Mouse (Mus musculus): ENCODE results near the gene Rdm1.
"Not testable (repeated sequence)": the region's sequence is repeated elsewhere in the genome, so short reads cannot be mapped to it uniquely, and the experiment has no call there.

Gene Rdm1

GRCm38 (mm10) chr11:101626995-101627856 lies at the start of gene Rdm1:
Gene Rdm1 (plus strand): TSS chr11:101627195.
- peak; percentile 68 to 72 for DNase-seq (ENCODE audit: low spot score in 2 of 2)

GRCm38 (mm10) chr11:101581081-101581764 lies 45.8 kb upstream of the Rdm1 start:
- DNase-seq (ENCODE audit: low spot score in 2 of 2): no peak

GRCm38 (mm10) chr11:101582054-101583035 lies 44.6 kb upstream of the Rdm1 start, which contains the start of gene Tmem106a:
Gene Tmem106a (plus strand): TSS chr11:101582242.
- DNase-seq (ENCODE audit: low spot score in 2 of 2): no peak

- no peak for DNase-seq (ENCODE audit: low spot score in 2 of 2)
Observed at GRCm38 (mm10) chr11:101583205-101583604, 43.8 kb upstream of the Rdm1 start.

- not testable (repeated sequence) for DNase-seq (ENCODE audit: low spot score in 2 of 2)
Observed at GRCm38 (mm10) chr11:101585031-101585430, 42.0 kb upstream of the Rdm1 start.

- DNase-seq (ENCODE audit: low spot score in 2 of 2): no peak
Observed at GRCm38 (mm10) chr11:101585805-101586204, 41.2 kb upstream of the Rdm1 start.

GRCm38 (mm10) chr11:101587676-101588075 lies 39.3 kb upstream of the Rdm1 start:
- peak; percentile 48 to 77 for DNase-seq (ENCODE audit: low spot score in 2 of 2)

GRCm38 (mm10) chr11:101588868-101589267 lies 38.1 kb upstream of the Rdm1 start:
- DNase-seq (ENCODE audit: low spot score in 2 of 2): no peak

- DNase-seq (ENCODE audit: low spot score in 2 of 2): peak in 1 of 2 experiments; percentile 20
Observed at GRCm38 (mm10) chr11:101589444-101589843, 37.6 kb upstream of the Rdm1 start.

- no peak for DNase-seq (ENCODE audit: low spot score in 2 of 2)
Observed at GRCm38 (mm10) chr11:101589989-101590624, 36.9 kb upstream of the Rdm1 start.

GRCm38 (mm10) chr11:101599156-101599555 lies 27.8 kb upstream of the Rdm1 start, which contains the start of gene Gm11634:
Gene Gm11634 (minus strand): TSS chr11:101599256.
- no peak for DNase-seq (ENCODE audit: low spot score in 2 of 2)

GRCm38 (mm10) chr11:101602491-101602890 lies 24.5 kb upstream of the Rdm1 start:
- DNase-seq (ENCODE audit: low spot score in 2 of 2): no peak

GRCm38 (mm10) chr11:101604116-101604515 lies 22.9 kb upstream of the Rdm1 start:
- DNase-seq (ENCODE audit: low spot score in 2 of 2): no peak

GRCm38 (mm10) chr11:101604531-101605453 lies 22.2 kb upstream of the Rdm1 start:
- DNase-seq (ENCODE audit: low spot score in 2 of 2): peak in 1 of 2 experiments; percentile 13

- DNase-seq (ENCODE audit: low spot score in 2 of 2): not testable (repeated sequence)
Observed at GRCm38 (mm10) chr11:101607134-101607533, 19.9 kb upstream of the Rdm1 start.

GRCm38 (mm10) chr11:101610445-101610844 lies 16.6 kb upstream of the Rdm1 start:
- no peak for DNase-seq (ENCODE audit: low spot score in 2 of 2)

- no peak for DNase-seq (ENCODE audit: low spot score in 2 of 2)
Observed at GRCm38 (mm10) chr11:101613596-101613995, 13.4 kb upstream of the Rdm1 start.

GRCm38 (mm10) chr11:101614116-101614515 lies 12.9 kb upstream of the Rdm1 start:
- no peak for DNase-seq (ENCODE audit: low spot score in 2 of 2)

GRCm38 (mm10) chr11:101615380-101615779 lies 11.6 kb upstream of the Rdm1 start:
- no peak for DNase-seq (ENCODE audit: low spot score in 2 of 2)

- DNase-seq (ENCODE audit: low spot score in 2 of 2): no peak
Observed at GRCm38 (mm10) chr11:101616104-101616503, 10.9 kb upstream of the Rdm1 start.

Data from right cerebral cortex, postnatal 36 days (tissue).